Mouse (Mus musculus): Measurements from ENCODE around the gene Sdhc.

The Sdhc gene

GRCm38 (mm10) chr1:171149974-171150760 is at the start of gene Sdhc, which contains the start of gene Mpz:
Gene Sdhc, minus strand, starts transcription at chr1:171150603.
Gene Mpz, plus strand, starts transcription at chr1:171150711.
- in situ Hi-C loops (cut with MboI, MseI): no loop called here

DNA sequence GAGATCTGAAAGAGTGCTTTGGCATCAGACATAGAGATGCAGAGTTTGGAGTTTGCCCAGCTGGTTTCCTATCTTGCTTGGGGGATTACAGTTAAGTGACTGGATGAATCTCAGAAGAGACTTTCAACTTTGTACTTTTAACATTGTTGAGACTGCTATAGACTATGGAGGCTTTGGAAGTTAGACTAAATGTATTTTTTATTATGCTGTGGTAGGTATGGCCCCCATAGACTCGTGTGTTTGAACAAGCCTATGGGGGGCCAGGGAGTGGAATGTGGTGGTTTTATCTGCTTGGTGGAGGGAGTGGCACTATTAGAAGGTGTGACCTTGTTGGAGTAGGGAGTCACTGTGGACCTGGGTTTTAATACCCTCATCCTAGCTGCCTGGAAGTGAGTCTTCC is 49.1 kb upstream of the Sdhc start:
- in situ Hi-C loops (cut with MboI, MseI): no loop called here

- in situ Hi-C loops (cut with MboI, MseI): no loop called here
Measured at GRCm38 (mm10) chr1:171195887-171196397, 45.5 kb upstream of the Sdhc start, which contains the start of gene Pcp4l1. Gene Pcp4l1, minus strand, starts transcription at chr1:171196268.

- in situ Hi-C loops (cut with MboI, MseI): no loop called here
Measured at GRCm38 (mm10) chr1:171195046-171195822, 44.8 kb upstream of the Sdhc start.

GRCm38 (mm10) chr1:171193911-171194830 is 43.8 kb upstream of the Sdhc start:
- in situ Hi-C loops (cut with MboI, MseI): no loop called here

DNA sequence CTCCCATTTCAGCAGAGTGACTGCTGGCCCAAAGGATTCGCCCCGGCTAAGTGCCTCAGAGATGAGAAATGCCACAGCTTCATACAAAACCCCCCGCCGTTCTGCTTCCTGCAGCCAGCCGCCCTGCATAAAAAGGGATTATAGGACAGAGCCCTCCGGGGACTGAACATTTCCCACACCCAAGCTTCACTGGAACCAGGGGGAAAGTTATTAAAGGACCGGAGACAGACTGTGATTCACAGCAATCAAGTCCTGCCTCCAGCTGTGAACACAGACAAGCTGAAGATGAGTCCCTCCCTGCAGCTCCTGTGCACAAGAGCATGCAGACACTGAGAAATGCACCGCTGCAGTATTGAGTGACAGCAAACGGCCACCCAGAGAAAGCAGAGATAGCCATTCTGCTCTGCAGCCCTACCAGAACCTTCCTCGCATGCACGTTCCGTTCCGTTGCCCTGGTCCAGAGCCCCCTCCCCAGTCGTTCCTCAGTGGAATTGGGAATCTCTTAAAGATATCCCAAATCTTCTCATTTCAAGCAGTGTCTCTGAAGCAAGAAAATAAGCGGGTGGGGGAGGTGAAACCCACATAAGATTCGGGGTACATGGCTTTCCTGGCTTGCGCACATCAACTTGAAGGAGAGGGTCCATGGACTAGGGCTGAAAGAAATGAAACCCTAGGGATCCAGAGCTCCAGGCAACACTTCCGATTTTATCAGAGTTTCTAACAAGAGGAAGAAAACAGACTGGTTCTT is 42.9 kb upstream of the Sdhc start:
- in situ Hi-C loops (cut with MboI, MseI): no loop called here

DNA sequence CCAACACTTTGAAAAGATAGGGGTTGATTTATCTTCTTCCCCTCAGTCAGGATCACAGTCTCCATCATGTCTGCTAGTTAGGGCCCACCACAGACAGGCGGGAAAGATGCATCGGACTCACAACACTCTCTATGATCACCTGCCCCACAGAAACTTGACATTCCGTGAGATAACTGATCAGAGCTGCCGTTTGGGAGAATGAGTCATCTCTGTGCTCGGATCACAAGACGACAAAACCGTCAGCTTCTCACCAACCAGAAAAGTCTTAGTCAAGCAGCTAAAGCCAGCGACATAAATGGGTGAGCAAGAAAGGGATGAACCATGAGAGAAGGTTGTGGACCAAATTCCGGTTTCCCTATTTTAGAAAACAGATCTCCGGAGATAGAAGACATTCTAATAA is 41.9 kb upstream of the Sdhc start:
- in situ Hi-C loops (cut with MboI, MseI): no loop called here

DNA sequence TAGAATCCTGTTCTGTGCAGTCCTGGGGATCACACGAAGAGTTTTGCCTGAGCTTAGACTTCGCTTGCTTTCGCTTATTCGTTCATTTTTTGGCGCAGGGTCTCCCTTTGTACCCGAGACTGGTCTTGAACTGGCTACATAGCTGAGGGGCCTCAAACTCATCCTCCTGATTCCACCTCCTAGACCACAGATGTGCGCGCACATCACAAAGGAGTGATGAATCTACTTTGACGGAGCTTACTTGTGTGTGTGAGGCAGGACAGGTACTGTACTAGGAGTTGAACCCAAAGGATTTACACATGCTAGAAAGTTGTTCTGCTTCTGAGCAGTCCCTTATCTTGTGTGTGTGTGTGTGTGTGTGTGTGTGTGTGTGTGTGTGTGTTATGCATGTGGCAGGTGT is 40.4 kb upstream of the Sdhc start:
- in situ Hi-C loops (cut with MboI, MseI): no loop called here

GRCm38 (mm10) chr1:171189476-171190114 is 39.2 kb upstream of the Sdhc start:
- in situ Hi-C loops (cut with MboI, MseI): no loop called here

DNA sequence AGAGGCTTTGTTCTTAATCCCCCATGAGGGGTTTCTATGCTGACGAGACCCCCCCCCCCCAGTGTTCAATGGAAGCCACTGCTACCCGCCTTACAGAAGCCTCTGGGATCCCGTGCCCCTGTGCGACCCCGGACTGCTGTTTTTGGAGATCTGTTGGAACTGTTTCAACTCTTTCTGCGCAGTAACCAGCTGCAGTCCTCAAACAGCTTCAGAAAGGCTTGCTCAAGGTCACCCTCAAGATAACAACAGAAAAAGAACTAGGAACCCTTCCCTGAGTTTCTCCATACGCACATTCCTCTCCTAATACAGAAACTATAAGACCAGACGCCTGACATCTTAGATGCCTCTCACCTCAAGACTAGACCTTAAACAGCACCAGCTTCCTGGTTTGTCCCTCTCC is 38.6 kb upstream of the Sdhc start:
- in situ Hi-C loops (cut with MboI, MseI): no loop called here

GRCm38 (mm10) chr1:171187851-171188700 is 37.7 kb upstream of the Sdhc start:
- in situ Hi-C loops (cut with MboI, MseI): no loop called here

GRCm38 (mm10) chr1:171185655-171186054 is 35.3 kb upstream of the Sdhc start:
- in situ Hi-C loops (cut with MboI, MseI): no loop called here

- in situ Hi-C loops (cut with MboI, MseI): no loop called here
Measured at GRCm38 (mm10) chr1:171184314-171184713, 33.9 kb upstream of the Sdhc start.

DNA sequence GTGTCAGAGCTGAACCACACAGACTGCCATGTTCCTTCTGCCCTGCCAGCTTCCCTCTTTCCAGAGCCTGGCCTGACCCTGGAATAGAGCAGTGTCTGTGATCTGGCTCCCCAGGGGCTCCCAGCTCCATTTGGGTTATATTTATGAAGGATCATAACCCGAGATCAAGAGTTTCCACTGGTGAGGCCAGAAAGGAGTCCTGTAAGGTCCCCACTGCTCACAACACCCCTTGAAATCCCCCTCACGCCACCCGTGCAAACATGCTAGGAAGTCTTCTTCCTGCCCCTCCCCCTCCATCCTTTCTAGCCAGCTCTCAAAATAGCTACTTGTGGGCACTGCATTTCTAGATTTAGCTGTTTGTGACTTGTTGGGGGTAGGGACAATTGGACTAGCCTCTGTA is 33.2 kb upstream of the Sdhc start:
- in situ Hi-C loops (cut with MboI, MseI): no loop called here

DNA sequence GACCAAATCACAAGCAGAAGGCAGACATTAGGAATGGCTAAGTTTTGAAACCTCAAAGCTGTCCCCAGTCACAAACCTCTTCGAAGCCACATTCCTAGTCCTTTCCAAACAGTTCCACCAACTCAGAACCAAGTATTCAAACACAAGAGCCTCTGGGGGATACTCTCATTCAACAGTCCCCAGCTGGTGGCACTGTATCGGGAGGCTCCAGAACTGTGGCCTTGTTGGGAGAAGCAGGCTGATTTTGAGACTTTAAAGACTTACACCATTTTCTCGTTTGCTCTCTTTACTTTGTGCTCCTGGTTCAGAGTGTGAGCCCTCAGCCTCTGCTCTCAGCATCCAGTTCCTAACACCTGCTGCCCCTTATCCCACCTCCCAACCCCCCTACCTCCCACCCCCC is 32.6 kb upstream of the Sdhc start:
- in situ Hi-C loops (cut with MboI, MseI): no loop called here

DNA sequence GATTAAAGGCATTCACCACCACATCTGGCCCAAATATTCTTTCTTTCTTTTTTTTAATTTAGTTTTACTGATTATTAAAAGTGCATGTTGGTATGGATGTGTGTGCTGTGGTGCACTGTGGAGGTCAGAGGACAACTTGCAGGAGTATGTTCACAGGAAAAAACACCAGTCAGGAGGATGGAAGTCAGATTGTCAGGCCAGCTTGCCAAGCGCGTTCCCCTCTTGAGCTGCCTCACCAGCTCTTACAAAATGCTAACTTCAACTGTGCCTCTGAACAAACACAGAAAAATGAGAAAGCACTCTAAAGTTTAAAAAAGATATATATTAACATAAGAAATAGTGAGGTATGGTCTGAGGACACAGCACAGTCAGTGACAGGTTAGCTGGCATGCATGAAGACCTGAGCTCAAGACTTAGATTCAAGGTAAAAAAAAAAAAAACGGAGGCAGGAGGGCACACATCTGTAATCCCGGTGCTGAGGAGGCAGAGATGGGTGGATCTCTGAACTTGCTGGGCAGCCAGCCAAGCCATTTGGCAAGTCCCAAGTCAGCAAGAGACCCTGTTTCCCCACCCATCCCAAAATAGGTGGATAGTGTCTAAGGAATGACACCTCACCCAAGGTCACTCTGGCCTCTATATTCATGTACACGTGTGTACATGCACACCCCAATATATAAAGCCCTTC is 29.2 kb upstream of the Sdhc start:
- in situ Hi-C loops (cut with MboI, MseI): no loop called here

DNA sequence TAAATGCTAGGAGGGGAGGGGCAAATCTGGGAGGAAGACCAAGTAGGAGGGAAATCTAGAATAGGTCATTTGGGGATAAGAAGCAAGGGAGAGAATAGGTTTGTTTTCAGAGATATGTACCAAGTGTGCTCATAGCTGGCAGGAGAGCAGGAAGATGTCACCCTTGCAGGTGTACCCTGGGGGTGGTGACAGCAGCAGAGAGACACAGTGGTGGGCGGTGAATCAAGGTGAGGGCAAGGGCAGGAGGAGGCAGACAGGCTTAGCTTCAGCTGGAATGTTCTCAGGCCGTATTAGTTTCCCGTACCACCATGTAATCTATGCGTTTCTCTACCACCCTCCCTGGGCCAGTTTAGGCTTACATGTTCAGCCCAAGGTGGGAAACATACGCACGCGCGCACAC is 22.4 kb upstream of the Sdhc start:
- in situ Hi-C loops (cut with MboI, MseI): no loop called here

DNA sequence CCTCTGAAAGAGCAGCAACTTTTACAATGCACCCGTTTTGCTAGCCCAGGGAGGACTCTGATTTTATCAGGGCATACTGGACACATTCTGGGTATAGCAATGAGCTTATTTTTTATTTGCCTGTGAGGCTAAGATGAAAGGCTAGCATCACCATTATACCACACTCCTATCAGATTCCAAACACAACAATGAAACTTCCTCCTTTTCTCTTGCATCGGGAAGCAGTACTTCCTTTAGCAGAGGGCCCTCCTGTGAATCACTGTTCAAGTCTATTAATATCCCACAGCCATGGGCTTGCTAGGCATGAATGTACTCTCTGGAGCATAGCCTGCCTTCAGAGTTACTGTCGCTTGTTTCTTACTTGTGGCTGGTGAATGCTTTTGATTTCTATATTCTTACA is 20.7 kb upstream of the Sdhc start:
- in situ Hi-C loops (cut with MboI, MseI): no loop called here

GRCm38 (mm10) chr1:171169913-171170312 is 19.5 kb upstream of the Sdhc start:
- in situ Hi-C loops (cut with MboI, MseI): no loop called here
